Mouse (Mus musculus) stomach, embryonic 16.5 days (tissue): ENCODE measurements at regions not wholly inside any gene's neighbourhood (a gene's known extent, or its start where the extent isn't known, plus 50 kb on each side); places are given as distances from the start of the nearest gene placed in this dataset.
A peak's percentile ranks its signal among the peaks of the same experiment; 100 is the strongest.
"Not testable (repeated sequence)": the region's sequence is repeated elsewhere in the genome, so short reads cannot be mapped to it uniquely, and the experiment has no call there.

Experiments used
- ATAC-seq: fragments of 200-750 bp; cut with Nextera tagmentation; 2 replicates; pipeline ENCODE4 v1.8.0; 2017; ENCODE audit warnings: moderate number of reproducible peaks, moderate TSS enrichment; ENCODE audit not compliant: insufficient read depth, low FRiP score
- H3K27ac ChIP-seq: fragments of 300-500 bp; sonication (generic); 2 replicates; pipeline ENCODE4 v1.5.1; 2014; ENCODE audit warnings: low read length
- H3K27me3 ChIP-seq: fragments of 300-500 bp; sonication (generic); 2 replicates; pipeline ENCODE4 v1.6.1; 2014; ENCODE audit warnings: low read length, control low read depth, mixed read lengths; ENCODE audit not compliant: control insufficient read depth, insufficient read depth
- H3K36me3 ChIP-seq: fragments of 300-500 bp; sonication (generic); 2 replicates; pipeline ENCODE4 v1.6.1; 2014; ENCODE audit warnings: low read length; ENCODE audit not compliant: control insufficient read depth, insufficient read depth
- H3K4me1 ChIP-seq: fragments of 300-500 bp; sonication (generic); 2 replicates; pipeline ENCODE4 v1.6.1; 2014; ENCODE audit warnings: low read length, control low read depth, mixed read lengths; ENCODE audit not compliant: control insufficient read depth, insufficient read depth
- H3K4me2 ChIP-seq: fragments of 300-500 bp; sonication (generic); 2 replicates; pipeline ENCODE4 v1.6.1; 2014; ENCODE audit warnings: low read depth, low read length, mixed read lengths
- H3K4me3 ChIP-seq: fragments of 300-500 bp; sonication (generic); replicated peaks from 2 replicates; pipeline ENCODE4 v1.5.1; 2014; ENCODE audit warnings: mild to moderate bottlenecking, low read length
- H3K9ac ChIP-seq: fragments of 300-500 bp; sonication (generic); 2 replicates; pipeline ENCODE4 v1.6.1; 2014; ENCODE audit warnings: low read length
- H3K9me3 ChIP-seq: fragments of 300-500 bp; sonication (generic); replicated peaks from 2 replicates; pipeline ENCODE4 v1.6.1; 2016; ENCODE audit warnings: low read length, control low read depth; ENCODE audit not compliant: control insufficient read depth
- WGBS: fragments of 180-500 bp; shearing (Covaris S2); extraction: QIAGEN DNeasy Blood & Tissue Kit; methylation state at CpG from one replicate; pipeline ENCODE4 v1.1.7; 2014; 5-methylcytosine and 5-hydroxymethylcytosine counted together

DNA sequence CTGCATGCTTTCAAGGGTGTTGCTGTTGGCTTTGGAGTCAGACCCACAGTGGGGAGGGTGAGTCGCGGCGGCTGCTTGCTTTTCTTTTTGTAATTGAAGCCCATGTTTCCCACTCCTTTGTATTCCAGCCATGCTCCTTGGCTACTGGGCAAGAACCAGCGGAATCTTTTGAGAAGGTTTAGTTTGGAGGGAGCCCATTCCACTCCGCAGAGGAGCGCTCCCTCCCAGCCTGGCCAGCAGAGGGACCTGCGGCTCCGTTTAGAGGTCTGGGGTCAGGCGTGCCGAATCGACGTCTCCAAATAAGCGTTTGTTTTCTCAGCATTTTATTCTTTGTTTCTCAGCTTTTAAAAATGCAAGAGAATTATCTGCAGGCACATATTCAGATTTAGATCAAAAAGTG is 149.6 kb upstream of the Ttc29 start:
- H3K4me1 ChIP-seq = no peaks in the 10 kb centered on the region
- H3K27ac ChIP-seq = no peak overlapping the region
- H3K27me3 ChIP-seq = peaks cover 10% of the 10 kb centered on the region; the same call in 1 of the 2 replicates
- WGBS = 6% methylated on average over 13 of the region's 13 CpGs
- ATAC-seq = no peak
- 0 out of 2 replicates have a peak overlapping the region, but pooled peaks have one; percentile 15 for H3K9ac ChIP-seq
- peak overlapping the region; percentile 63 for H3K4me2 ChIP-seq
- no peaks in the 10 kb centered on the region for H3K9me3 ChIP-seq
- peak overlapping the region; percentile 32 for H3K4me3 ChIP-seq
- H3K36me3 ChIP-seq = no peaks in the 10 kb centered on the region

DNA sequence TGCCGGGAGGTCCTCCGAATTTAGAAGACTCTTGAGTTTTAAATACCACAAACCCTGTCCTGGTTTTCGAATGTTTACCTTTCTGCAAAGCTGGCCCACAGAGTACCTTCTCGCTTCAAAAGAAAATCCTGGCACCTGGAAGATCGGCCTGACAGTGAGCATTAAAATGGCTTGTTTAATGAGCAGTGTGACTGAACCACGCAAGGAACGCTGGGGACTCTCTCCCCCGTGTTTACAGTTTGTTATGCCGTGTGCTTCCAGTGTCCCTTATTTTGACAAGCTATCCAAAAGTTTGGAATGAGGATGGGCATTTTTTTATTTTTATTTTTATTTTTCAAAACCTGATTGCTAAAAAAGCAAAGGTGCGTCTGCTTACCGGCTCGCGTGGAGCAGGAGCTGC is 148.9 kb upstream of the Ttc29 start:
- Histone ChIP-seq H3K27me3 (peaks cover 10% of the 10 kb centered on the region; the same call in 1 of the 2 replicates), H3K4me3 (peak overlapping the region; percentile 32), H3K27ac (no peak overlapping the region), H3K4me1 (no peaks in the 10 kb centered on the region), H3K9me3 (no peaks in the 10 kb centered on the region), H3K9ac (0 out of 2 replicates have a peak overlapping the region, but pooled peaks have one; percentile 33), H3K4me2 (peak overlapping the region; percentile 63), H3K36me3 (no peaks in the 10 kb centered on the region)
- no peak for ATAC-seq
- 30% methylated on average over 13 of the region's 13 CpGs for WGBS

GRCm38 (mm10) chr8:78065890-78066493 is 147.1 kb upstream of the Ttc29 start:
- H3K4me1 ChIP-seq = no peaks in the 10 kb centered on the region
- H3K4me2 ChIP-seq = no peak overlapping the region
- 45% methylated on average over 10 of the region's 10 CpGs for WGBS
- H3K9ac ChIP-seq = no peak overlapping the region
- H3K9me3 ChIP-seq = no peaks in the 10 kb centered on the region
- no peaks in the 10 kb centered on the region for H3K36me3 ChIP-seq
- H3K4me3 ChIP-seq = no peak overlapping the region
- H3K27ac ChIP-seq = no peak overlapping the region
- ATAC-seq = no peak
- H3K27me3 ChIP-seq = peaks cover 10% of the 10 kb centered on the region; the same call in 1 of the 2 replicates

DNA sequence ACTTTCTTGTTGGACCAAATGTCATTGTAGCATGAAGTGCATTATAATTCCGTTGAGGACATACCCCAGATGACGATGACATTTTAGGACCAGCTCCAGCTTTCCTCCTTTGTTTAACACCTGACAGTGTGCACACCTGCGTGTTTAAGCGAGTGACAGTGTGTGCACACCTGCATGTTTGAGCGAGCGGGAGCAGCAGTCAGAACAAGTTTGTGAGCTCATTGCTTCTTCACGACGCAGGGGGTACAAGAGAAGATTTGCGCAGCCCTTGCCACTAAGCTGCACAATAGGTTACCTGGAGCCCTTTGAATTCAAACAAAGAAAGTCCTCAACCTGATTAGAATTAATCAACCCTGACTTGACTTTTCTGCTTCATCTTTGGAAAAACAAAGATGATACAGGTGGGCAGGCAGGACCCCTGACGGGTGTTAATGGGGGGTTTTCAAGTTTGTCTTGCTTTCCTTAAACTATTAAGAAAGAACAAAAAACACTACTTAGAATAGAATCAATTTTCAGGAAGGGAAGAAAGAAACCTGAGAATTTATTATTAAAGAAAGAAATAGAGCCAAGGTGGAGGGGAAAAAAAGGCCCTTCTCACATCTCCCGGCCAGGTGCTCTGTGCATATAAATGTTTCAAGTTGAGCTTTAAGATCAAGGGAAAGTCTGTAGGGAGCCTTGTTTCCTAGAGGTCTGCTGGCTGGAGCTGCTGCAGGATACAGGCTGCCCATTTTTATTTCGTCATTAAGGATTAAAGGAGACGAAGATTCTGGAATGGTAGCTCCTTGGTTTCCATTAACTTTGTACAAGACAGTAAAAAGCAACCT is 144.8 kb upstream of the Ttc29 start:
- no peak for ATAC-seq
- WGBS = 28% methylated on average over 13 of the region's 13 CpGs

GRCm38 (mm10) chr8:78073821-78074220 is 139.3 kb upstream of the Ttc29 start:
- Histone ChIP-seq H3K4me3 (no peak overlapping the region), H3K9ac (no peak overlapping the region), H3K4me1 (no peaks in the 10 kb centered on the region), H3K27me3 (no peaks in the 10 kb centered on the region), H3K27ac (no peak overlapping the region), H3K36me3 (no peaks in the 10 kb centered on the region), H3K9me3 (no peaks in the 10 kb centered on the region), H3K4me2 (no peak overlapping the region)
- ATAC-seq = no peak
- 68% methylated on average over 7 of the region's 7 CpGs for WGBS

More for the DNA sequence above, 144.8 kb upstream of the Ttc29 start:
- no peak overlapping the region for H3K4me2 ChIP-seq
- H3K27me3 ChIP-seq = peaks cover 10% of the 10 kb centered on the region; the same call in 1 of the 2 replicates
- H3K4me1 ChIP-seq = no peaks in the 10 kb centered on the region
- H3K9me3 ChIP-seq = no peaks in the 10 kb centered on the region
- H3K4me3 ChIP-seq = no peak overlapping the region
- no peak overlapping the region for H3K9ac ChIP-seq
- H3K27ac ChIP-seq = no peak overlapping the region
- H3K36me3 ChIP-seq = no peaks in the 10 kb centered on the region

DNA sequence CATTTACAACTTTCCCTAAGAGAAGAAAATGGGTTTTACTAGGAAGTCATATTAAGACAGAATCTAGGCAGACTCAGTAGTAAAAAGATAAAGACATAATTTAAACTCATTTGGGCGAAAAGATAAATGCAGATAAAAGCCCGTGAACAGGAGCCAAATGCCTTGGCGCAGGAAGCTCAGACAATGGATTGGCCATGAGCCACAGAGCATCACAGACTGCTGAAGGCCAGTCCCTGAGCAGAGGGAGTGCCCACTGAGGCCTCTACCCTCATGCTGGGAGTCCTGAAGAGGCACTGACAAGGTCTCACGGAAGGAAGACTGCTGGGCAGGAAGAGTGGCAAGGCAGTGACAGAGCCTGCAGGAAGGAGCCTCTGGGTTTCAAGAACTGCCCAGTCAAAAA is 136.0 kb upstream of the Ttc29 start:
- Histone ChIP-seq H3K4me1 (no peaks in the 10 kb centered on the region), H3K36me3 (no peaks in the 10 kb centered on the region), H3K9ac (no peak overlapping the region), H3K27me3 (no peaks in the 10 kb centered on the region), H3K4me3 (no peak overlapping the region), H3K27ac (no peak overlapping the region), H3K4me2 (no peak overlapping the region), H3K9me3 (no peaks in the 10 kb centered on the region)
- 44% methylated on average over 4 of the region's 4 CpGs for WGBS
- ATAC-seq = no peak

DNA sequence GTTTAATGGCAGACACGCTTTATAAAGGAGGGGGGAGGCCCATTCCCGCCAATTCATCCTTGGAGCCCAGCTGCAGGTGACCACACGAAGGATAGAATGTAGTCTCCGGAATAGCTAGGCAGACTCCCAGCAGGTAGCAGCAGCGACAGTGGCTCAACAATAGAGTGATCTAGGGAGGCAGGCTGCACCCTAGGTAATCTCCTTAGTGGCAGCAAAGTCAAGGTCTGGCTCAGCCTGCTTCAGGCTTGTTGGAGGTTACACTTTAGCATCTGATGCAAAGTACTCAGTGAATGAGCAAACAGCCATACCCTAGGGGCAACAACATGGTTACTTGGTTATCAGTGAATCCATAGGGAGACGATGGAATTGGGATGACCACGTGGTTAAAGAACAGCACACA is 131.7 kb upstream of the Ttc29 start:
- H3K9me3 ChIP-seq, H3K9ac ChIP-seq, H3K4me1 ChIP-seq, H3K4me3 ChIP-seq, ATAC-seq, H3K4me2 ChIP-seq, H3K36me3 ChIP-seq, H3K27me3 ChIP-seq, H3K27ac ChIP-seq: not testable (repeated sequence)
- 67% methylated on average over 7 of the region's 7 CpGs for WGBS

- no peak overlapping the region for H3K27ac ChIP-seq
- no peak for ATAC-seq
- no peaks in the 10 kb centered on the region for H3K9me3 ChIP-seq
- no peaks in the 10 kb centered on the region for H3K36me3 ChIP-seq
- H3K4me2 ChIP-seq = no peak overlapping the region
- WGBS = 70% methylated on average over 2 of the region's 2 CpGs
- H3K27me3 ChIP-seq = no peaks in the 10 kb centered on the region
- no peaks in the 10 kb centered on the region for H3K4me1 ChIP-seq
- H3K4me3 ChIP-seq = no peak overlapping the region
- H3K9ac ChIP-seq = no peak overlapping the region
Measured at GRCm38 (mm10) chr8:78083012-78083411, 130.1 kb upstream of the Ttc29 start.

GRCm38 (mm10) chr8:78086361-78086760 is 126.7 kb upstream of the Ttc29 start:
- Histone ChIP-seq H3K27ac (no peak overlapping the region), H3K4me2 (no peak overlapping the region), H3K36me3 (no peaks in the 10 kb centered on the region), H3K4me1 (no peaks in the 10 kb centered on the region), H3K4me3 (no peak overlapping the region), H3K9ac (no peak overlapping the region), H3K27me3 (no peaks in the 10 kb centered on the region), H3K9me3 (no peaks in the 10 kb centered on the region)
- WGBS = 90% methylated on average over 3 of the region's 3 CpGs
- no peak for ATAC-seq
